Mouse (Mus musculus) kidney, adult 18-20 months (tissue): ENCODE results near the gene Ensa.
A peak's percentile ranks its signal among the peaks of the same experiment; 100 is the strongest.
"Not testable (repeated sequence)": the region's sequence is repeated elsewhere in the genome, so short reads cannot be mapped to it uniquely, and the experiment has no call there.

ENCODE experiments used
- DNase-seq: peaks from one replicate; pipeline ENCODE4 v3.0.0; 2021

Ensa gene

DNA sequence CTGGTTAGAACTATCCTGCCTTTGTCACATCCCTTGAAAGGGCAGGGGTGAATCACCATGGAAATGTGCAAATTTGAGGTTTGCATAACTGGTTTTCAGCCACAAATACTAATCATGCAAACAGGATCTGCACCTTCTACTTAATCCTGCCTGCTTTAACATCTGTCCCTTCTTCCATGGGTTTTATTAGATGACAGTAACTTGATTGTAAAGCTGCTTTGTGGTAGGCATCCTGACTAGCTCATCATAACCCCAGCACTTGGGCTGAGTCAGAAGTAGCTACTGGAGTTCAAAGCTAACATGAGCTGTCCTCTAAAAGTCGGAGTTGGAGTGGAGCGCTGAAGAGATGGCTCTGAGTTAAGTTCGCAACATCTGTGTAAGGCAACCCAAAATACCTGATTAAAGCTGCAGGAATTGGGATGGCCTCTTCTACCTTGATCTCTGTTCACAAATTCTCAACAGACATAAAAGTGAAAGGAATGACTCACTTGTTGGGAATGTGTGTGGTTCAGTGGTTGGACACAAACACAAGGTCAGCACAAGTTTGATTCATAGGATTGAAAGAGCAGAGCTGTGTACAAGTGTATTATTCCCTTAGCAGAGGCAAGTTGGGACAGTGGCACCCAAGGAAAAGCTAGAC is 39.3 kb downstream of the Ensa start:
- DNase-seq, result no peak

DNA sequence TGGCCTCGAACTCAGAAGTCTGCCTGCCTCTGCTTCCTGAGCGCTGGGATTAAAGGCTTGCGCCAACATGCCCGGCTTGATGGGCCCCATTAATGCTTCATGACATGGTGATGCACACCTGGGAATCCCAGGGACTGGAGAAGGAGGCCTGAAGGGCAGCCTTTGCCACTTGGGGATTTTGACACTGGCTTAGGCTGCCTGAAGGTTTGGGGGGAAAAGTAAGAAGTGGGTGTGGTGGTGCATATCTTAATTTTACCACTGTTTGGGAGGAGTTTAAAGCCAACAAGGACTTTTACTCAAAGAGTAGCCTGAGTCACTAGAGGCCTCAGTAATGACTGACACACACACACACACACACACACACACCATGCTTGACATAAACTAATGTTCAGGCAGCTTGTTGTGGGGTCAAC is 40.2 kb downstream of the Ensa start:
- no peak for DNase-seq

- peak; percentile 57 for DNase-seq
These were observed 41.5 kb downstream of the Ensa start for GRCm38 (mm10) chr3:95666124-95666844.

DNA sequence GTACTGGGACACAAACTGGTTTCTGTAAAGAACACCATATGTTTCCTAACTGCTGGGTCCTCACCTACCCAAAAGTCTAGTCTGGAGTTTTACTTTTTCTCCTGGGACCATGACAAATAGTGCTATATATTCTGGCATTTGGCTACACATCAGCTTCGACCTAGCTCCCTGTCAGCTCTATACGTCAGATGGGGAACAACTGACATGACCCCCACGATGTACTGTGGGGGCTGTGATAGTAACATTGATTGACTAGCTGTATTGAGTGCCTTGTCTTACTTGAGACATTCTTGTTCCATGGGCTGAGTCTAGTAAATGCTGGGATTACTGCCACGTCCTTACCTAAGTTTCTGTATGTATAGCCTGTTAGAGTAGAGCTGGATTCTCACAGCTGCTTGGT is 42.7 kb downstream of the Ensa start:
- no peak for DNase-seq

GRCm38 (mm10) chr3:95668026-95668425 is 43.2 kb downstream of the Ensa start:
- DNase-seq, result peak; percentile 76

- DNase-seq, result peak; percentile 55
These were observed 44.0 kb downstream of the Ensa start for GRCm38 (mm10) chr3:95668589-95669308.

DNA sequence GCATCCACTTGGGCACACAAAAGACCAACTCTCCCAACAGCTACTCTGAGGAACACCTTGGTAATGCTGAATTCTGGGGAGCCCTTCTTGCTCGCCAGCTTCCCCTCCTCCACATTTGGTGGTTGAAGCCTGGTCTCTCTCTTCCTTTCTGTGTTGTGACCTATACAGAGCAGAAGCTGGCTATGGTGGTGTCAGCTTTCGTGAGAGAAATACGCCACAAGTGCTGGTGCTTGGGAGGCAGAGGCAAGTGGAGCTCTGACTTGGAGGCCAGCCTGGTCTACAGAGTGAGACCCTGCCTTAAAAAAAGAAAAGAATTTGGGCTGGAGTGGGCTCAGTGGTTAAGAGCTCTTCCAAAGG is 44.5 kb downstream of the Ensa start:
- no peak for DNase-seq

DNA sequence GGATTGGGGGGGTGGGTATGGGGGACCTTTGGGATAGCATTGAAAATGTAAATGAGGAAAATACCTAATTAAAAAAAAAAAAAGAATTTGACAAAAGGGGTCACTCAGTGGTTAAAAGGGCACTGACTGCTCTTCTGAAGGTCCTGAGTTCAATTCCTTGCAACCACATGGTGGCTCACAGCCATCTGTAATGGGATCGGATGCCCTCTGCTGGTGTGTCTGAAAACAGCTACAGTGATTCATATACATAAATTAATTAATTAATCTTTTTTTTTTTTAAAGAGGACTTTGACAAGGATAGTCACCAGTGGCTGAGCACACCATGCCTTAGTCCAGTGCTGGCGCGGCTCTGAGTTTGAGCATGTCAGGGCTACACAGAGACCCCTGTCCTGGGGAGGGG is 45.6 kb downstream of the Ensa start:
- DNase-seq, result not testable (repeated sequence)

DNA sequence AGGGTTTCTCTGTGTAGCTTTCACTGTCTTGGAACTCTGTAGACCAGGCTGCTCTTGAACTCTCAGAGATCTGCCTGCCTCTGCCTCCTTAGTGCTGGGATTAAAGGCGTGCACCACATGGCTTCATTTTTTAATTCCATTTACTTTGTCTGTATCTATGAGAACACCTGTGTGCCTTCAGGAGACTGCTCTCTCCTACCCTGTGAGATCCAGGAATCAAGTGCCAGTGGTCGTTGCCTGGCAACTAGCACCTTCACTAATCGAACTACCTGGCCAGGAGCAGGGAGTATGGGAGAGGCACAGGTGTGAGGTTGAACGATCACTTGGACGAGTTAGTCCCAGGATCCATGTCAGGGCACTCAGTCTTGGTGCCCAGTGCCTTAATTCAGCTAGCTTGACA is 46.4 kb downstream of the Ensa start:
- no peak for DNase-seq

DNA sequence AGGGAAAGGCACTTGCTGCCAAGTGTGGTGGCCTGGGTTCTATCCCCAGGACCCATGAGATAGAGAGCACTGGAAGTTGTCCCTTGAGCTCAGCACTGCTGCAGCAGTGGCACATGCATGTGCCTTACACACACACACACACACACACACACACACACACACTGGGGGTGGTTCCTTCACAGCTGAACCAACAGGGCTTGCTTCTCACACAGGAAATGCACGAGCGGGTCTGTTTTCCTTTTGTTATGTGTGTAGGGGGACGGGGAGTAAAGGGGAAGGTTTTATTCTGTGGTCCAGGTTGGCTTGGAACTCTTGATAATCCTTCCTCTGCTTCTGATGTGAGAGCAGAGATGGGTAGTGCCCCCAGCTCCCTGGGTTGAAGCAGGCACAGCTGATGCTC is 47.7 kb downstream of the Ensa start:
- DNase-seq, result no peak

DNA sequence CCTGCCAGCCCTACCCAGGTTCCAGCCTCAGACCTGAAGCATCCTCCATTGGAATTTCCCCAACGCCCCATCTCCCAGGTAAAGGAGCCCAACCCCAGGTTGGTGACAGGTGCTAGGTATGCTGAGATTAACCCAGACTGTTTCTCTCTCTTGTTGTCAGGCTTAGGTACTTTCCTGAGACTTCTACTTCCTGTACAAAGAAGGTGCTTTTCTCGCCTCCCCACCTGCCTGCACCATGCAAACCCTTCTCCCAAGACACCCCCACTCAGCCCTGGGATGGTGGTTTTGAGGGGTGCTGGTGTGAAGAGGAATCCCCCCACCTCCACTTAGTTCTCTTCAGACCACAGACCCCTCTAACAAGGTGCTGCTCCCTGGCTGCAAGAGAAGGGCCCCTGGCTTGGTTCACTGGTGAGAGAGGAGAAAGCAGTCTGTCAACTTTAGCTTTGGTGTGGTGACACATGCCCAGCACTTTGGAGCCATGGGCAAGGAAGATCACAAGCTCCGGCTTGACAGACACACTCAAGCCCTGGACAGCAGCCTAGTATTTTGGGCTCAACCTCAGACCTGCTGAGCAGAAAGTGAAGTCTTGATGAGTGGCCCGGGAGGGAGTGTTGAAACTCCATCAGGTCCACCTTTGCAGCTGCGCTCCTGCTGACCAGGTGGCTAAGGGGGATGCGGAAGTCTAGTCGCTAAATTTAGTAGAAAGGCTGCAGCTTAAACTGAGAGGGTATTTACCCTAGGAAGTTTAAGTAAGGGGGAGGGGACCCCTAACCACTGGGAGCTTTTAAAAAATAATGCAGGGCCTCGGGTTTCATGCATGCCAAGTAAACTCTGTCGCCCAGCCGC is 48.3 kb downstream of the Ensa start:
- DNase-seq, result no peak

GRCm38 (mm10) chr3:95673707-95674211 is 49.0 kb downstream of the Ensa start:
- DNase-seq, result no peak

DNA sequence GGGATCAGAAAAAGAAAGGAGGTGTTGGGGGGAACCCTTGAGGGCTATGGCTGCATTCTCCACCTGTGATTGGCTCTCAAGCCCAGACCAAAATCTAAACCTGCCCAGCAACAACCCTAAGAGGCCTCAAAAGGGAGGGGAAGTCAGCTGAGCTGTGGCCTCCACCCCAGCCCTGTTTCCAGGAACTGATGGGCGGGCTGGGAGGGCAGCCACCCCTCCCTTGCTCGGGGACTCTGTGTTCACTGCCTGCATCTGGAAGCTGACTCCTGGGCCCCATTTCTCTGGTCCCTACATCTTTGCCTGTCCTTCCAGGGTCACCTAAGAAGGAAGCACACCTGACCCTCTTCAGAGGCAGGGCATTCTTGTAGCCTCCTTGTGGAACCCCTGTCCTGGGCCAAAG is 49.4 kb downstream of the Ensa start:
- peak; percentile 74 for DNase-seq

- DNase-seq, result peak; percentile 66
These were observed 50.0 kb downstream of the Ensa start for GRCm38 (mm10) chr3:95674812-95675211.

- peak; percentile 88 for DNase-seq
These were observed 50.7 kb downstream of the Ensa start for GRCm38 (mm10) chr3:95675301-95676092.

- peak; percentile 82 for DNase-seq
These were observed 52.1 kb downstream of the Ensa start for GRCm38 (mm10) chr3:95676745-95677419.

- no peak for DNase-seq
These were observed 52.8 kb downstream of the Ensa start for GRCm38 (mm10) chr3:95677420-95678090.

DNA sequence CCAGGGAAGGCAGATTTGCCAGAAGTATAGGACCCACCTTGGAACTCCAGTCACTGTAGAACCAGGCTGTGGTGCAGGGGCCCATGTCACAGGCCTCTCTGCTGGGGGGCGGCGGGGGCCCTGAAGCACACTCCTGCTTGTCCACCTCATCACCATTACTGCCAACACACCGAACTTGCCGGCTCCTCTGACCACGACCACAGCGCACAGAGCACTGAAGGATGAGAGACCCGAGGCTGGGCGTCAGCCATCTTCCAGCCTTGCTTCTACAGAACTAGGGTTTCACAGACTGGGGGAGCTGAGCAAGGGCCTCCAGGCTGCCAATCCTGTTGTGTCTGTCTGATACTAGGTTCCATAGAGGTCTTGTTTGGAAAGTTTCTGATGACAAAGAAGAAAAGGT is 54.8 kb downstream of the Ensa start:
- no peak for DNase-seq

GRCm38 (mm10) chr3:95680673-95681072 is 55.9 kb downstream of the Ensa start:
- DNase-seq, result no peak

DNA sequence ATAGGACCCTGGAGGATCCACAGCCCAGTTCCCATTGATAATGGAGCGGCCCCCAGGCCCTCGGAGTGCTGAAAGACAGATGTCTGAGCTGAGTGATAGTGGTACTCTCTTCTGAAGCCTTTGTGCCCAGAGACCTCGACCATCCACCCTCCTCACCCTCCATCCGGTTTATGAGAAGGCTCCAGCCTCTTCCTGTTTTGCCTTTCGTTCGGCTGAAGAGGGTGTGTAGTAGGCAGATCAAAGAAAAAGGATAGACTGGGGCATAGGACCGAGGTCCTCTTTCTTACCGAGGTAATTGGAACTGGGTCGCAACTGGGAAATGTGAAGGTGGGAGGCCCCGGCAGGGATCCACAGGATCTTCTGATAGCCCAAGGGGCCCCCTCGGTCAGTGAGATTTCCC is 56.6 kb downstream of the Ensa start:
- DNase-seq, result no peak
